Mouse (Mus musculus): Measurements from ENCODE around the gene I0C0044D17Rik.
"Not testable (repeated sequence)": the region's sequence is repeated elsewhere in the genome, so short reads cannot be mapped to it uniquely, and the experiment has no call there.

The I0C0044D17Rik gene

DNA sequence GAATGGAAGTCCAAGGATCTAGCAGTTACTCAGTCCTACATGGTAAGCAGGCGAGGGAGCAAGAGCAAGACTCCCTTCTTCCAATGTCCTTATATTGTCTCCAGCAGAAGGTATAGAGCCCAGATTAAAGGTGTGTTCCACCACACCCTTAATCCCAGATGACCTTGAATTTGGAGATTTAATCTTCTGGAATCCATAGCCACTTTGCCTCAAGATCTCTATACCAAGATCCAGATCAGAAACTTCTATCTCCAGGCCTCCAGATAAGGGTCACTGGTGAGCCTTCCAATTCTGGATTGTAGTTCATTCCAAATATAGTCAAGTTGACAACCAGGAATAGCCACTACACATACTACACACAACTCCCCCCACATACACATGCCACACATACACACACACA, at the start of gene I0C0044D17Rik:
TSS of gene I0C0044D17Rik (minus strand) at position 101 of the 400 bp plus-strand sequence.
- DNase-seq, result not testable (repeated sequence)

DNA sequence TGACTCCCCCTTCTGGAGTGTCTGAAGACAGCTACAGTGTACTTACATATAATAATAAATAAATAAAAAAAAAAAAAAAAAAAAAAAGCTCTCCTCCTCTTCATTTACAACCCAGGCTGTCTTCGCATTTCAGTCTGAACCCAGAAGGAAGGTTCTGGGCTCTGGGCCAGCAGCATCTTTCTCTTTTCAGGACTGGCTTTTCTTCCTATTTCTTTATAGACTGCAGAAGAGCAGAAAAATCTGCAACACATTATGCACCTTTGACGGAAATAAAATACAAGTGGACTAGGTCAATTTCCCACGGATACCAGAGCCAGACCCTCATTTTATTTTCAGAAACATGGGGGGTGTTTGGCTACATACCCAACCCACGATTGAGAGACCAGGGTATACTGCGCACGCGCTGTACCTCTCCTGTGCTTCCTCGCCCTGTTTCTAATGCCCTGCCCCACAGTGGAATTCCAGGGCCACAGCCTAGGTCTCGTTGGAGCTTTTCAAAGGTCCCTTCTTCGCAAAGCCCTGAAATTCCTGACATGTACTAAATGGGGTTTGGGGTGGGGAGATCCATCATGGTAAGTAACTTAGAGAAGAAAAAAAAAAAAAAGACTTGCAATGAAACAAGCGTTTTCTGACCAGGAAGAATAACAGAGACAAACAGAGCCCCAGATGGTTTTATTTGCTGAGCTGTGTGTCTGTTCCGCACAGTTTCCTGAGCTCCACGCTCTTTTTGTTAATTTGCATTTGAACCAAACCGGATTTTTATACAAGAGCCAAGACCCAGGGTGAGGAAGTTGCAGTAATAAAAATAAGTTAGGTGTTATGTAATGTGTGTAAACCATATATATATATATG, 42.0 kb upstream of the I0C0044D17Rik start:
- no peak for DNase-seq

DNA sequence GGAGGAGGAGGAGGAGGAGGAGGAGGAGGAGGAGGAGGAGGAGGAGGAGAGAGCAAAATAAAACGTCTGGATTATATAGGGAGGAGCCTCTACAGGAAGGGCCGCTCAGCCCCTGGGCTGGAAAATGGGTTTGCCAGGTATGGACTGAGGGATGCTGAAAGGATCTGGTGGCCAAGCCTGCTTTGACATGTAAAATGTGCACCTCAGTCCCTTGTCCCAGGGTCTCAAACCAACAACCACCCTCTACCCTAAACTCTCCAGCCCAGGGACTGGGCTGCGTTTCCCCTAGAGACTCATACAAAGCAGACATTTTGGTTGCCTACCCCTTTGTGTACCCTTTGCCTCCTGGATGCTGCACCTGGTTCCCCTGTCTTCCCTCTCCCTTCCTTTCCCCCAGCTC, 40.9 kb upstream of the I0C0044D17Rik start:
- no peak for DNase-seq

DNA sequence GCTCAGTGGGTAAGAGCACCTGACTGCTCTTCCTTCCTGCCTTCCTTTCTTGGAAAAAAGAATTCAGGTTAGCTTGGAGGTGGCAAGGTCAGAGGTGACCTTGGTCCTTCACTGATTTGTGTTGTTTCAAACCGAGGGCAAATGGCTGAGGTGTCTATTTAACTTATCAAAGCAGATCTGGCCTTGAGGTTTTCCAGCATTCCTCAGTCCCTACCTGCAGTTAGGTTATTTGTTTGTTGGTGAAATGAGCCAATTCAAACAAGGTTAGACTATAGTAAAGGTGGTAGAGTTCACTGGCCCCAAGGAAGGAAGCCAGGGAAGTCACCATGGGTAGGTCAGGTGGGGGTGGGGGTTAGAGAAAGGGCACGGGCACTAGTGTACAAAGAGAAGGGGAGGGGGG, 40.5 kb upstream of the I0C0044D17Rik start:
- DNase-seq, result no peak

- DNase-seq, result no peak
These were observed 39.8 kb upstream of the I0C0044D17Rik start for GRCm38 (mm10) chr4:98863451-98863850.

DNA sequence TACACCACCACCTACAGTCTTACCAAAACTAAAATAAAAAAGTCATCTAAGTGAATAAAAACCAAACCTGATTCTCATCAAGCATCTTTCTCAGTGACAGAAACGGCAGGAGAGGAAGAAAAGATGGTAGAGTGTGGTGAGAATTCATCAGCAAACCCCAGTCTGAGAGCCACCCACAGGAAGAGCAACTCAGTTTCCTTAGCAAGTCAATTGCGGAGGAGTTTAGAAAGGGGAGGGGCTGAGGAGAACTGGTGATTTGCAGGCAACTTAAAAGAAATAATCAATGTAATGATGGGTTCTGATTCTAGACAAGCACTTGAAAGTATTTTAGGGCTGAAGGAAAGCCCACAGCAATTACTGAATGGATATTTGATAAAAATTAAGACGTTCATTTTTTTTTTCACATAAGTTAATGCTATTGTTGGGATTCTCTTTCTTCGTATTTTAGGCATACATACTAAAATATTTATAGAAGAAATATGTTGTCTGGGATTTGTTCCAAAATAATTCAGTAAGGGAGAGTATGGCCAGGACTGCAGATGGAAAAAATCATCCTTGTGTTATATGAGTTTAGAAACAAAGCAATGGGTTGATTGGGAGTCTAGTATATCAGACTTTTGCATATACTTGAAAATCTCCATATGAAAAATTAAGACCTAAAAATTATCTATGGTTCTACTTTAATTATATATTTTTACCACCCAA, 34.7 kb upstream of the I0C0044D17Rik start:
- no peak for DNase-seq

DNA sequence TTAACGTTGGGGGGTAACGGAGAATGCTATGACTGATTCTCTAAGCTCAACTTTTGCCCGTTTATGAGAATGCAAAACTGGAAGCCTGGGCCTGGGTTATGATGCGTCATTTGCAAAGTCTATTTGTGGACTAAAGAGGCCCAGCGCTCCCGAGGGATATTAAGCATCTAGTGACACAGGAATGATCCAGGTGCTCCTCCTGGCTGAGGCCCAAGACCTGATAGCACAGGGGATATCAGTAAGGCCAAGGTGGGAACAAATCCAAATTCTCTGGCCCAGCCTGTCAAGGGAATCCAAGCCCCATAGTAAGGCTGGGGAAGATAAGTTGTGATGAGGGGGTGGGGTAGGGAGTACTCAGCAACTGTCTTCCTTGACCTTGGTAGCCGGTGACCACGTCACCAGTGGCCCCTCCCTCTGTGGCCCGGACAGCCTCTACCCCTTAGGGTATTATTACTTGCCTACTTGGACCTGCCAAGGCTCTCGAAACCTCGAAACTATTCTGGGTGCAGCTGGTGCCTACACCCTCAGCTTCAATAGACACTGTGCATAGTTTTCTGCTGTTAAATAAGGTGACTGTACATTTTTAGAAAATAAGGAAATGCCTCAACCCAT, 33.5 kb upstream of the I0C0044D17Rik start:
- no peak for DNase-seq

DNA sequence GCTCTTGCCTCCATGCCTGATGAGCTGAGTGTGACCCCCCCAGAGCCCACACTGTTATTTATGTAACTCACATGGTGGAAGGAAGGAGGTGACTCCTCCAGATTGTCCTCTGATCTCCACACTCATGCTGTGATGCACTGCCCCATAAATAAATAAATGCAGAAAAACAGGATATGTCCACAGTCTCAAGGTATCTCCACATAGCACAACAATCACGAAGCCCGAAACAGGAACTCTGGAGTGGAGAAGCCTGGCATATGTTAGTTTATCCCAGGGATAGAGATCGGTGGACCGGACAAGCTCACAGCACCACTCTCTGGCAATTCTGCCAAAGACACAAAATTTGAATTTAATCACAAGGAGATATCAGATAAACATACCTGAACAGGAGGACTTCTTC, 30.3 kb upstream of the I0C0044D17Rik start:
- no peak for DNase-seq

- DNase-seq, result not testable (repeated sequence)
These were observed 26.8 kb upstream of the I0C0044D17Rik start for GRCm38 (mm10) chr4:98850485-98850884.

DNA sequence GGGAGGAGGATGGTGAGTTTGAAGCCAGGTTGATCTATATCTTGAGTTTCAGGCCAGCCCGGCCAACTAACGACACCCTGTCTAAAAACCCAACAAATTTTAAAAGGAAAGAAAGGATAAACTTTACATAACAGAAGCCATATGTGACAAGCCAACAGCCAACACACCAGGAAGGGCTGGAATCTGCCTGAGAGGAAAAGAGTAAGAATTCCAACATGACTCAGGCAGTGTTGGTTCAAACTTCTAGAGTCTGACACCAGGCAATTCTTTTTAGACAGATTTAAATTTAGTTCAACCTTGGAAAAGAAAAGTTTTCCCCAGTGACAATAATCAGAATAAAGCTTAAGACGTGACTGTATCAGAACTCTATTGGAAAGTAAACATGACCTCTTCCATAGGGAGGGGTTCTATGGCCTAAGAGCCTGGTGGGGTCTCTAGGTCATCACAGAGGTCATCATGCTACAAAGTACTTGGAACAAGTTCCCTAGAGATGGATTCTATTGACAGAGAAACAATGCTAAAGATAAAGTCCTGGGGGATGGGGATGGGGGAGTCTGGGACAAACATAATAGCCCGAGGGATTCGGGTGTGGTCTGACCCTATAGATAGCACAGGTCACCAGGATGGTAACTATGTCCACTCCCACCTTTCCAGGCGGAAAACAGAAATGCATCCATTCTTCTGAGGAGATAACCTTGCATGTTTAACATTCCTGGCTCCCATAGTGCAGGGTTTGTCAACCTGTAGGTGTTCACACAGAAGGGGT, 23.7 kb upstream of the I0C0044D17Rik start:
- no peak for DNase-seq

DNA sequence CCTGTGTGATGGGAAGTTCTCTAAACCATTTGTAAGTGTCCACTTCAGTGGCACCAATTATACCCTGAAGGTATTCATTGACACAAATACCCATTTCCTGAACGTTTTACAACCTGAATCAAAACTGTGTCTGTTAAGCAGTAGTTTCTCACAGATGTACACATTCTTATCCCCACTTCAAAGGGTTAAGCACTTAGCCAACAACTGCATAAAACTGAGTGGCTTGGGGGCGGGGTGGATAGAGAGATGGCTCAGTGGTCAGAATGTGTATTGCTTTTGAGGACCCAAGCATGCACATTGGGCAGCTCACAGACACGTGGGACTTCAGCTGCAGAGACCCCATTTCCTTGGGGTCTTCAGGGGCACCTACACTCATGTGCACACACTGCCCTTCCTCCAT, 22.8 kb upstream of the I0C0044D17Rik start:
- DNase-seq, result no peak

- no peak for DNase-seq
These were observed 22.1 kb upstream of the I0C0044D17Rik start for GRCm38 (mm10) chr4:98845687-98846125.

DNA sequence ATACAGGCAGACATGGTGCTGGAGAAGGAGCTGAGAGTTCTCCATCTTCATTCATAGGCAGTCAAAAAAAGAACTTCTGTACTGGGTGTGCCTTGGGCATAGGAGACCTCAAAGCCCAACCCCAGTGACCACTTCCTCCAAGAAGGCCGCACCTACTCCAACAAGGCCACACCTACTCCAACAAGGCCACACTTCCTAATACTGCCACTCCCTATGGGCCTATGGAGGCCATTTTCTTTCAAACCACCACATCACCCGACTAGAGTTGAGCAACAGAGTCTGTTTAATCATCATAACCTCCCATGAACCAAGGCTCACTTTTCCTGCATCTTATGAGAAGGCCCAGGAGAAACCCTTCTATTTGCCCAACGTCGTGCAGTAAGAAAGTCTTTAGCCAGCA, 21.6 kb upstream of the I0C0044D17Rik start:
- DNase-seq, result no peak

GRCm38 (mm10) chr4:98843906-98844597, 20.4 kb upstream of the I0C0044D17Rik start:
- no peak for DNase-seq

DNA sequence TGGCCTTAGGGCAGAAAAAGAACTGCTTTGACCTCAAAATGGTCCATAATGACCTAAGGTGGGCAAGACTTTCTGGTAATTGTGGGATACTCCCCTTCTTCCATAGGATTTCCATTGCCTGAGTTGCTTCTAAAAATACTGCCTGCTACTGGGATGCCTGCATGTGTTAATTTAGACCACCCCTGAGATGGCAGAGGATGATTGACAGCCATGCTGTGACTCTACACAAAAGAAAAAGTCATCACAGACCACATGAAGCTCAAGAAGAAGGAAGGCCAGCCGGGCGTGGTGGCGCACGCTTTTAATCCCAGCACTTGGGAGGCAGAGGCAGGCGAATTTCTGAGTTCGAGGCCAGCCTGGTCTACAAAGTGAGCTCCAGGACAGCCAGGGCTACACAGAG, 17.6 kb upstream of the I0C0044D17Rik start:
- DNase-seq, result not testable (repeated sequence)

- DNase-seq, result no peak
These were observed 16.9 kb upstream of the I0C0044D17Rik start for GRCm38 (mm10) chr4:98840526-98840925.

DNA sequence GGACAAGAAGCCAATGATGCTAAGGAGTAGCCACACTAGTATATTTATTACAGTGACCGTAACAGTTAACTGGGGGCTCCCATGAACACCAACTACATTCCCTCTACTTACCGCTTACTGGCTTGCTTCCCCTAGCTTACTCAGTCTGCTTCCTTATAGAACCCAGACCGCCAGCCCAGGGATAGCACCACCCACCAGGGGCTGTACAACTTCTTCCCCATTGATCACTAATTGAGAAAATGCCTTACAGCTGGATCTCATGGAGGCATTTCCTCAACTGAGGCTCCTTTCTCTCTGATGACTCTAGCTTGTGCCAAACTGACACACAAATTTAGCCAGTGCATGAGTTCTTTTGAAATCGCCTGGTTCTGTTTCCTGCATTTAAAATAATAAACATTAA, 15.3 kb upstream of the I0C0044D17Rik start:
- no peak for DNase-seq

- no peak for DNase-seq
These were observed 14.3 kb upstream of the I0C0044D17Rik start for GRCm38 (mm10) chr4:98837715-98838505.

DNA sequence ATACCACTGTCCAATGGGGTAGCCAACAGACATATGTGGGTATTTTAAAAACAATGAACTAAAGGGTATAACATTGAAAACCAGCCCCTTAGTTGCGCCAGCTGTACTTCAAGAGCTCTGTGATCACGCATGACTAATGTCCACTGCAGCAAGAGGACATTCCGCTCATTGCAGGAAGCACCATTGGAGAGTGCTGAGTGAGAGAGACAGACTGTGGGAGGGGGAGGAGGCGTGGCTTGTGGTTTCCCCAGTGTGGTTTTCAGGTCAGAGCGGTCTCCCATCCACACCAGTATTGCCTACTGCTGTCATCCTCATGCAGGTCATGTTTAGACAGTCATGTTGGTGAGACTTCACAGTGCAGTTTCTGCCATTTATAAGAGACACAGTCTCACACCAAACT, 12.9 kb upstream of the I0C0044D17Rik start:
- DNase-seq, result no peak

GRCm38 (mm10) chr4:98834782-98835181, 11.1 kb upstream of the I0C0044D17Rik start:
- DNase-seq, result no peak

GRCm38 (mm10) chr4:98831726-98832125, 8.1 kb upstream of the I0C0044D17Rik start:
- DNase-seq, result no peak
